Mouse (Mus musculus): ENCODE measurements around the gene Vmn2r70. TPM values are rescaled to one million over a fixed set of nuclear protein-coding genes. Genes with fewer than 3 reads are reported as not detected.

Vmn2r70 gene
- not detected in 2 replicates for polyA plus RNA-seq (2012; rRNA removed)

- TF ChIP-seq POLR2A (IDR thresholded peaks at IDR 0.05; ENCODE audit: borderline replicate concordance, extremely low read depth, low read depth, low read length) (no peak), CTCF (IDR thresholded peaks at IDR 0.05; ENCODE audit: insufficient read depth, low read length) (no peak)
These were observed at the start of gene Vmn2r70 for GRCm38 (mm10) chr7:85569092-85569491. TSS of gene Vmn2r70 (minus strand) at chr7:85569192.

GRCm38 (mm10) chr7:85562787-85563186 is 6.2 kb downstream of the Vmn2r70 start, which contains the start of gene Vmn2r71:
TSS of gene Vmn2r71 (plus strand) at chr7:85563087.
- H3K4me3 ChIP-seq (replicated peaks; ENCODE audit: extremely low read depth, low read depth, low read length) = no peak within 1 kb of the TSS
- no peaks in the 10 kb centered on the region for H3K4me1 ChIP-seq (ENCODE audit: control insufficient read depth, insufficient read depth, low read length)
- TF ChIP-seq POLR2A (IDR thresholded peaks at IDR 0.05; ENCODE audit: borderline replicate concordance, extremely low read depth, low read depth, low read length) (no peak), CTCF (IDR thresholded peaks at IDR 0.05; ENCODE audit: insufficient read depth, low read length) (no peak)
- no peak for DNase-seq
- WGBS = 71% methylated on average over 5 of the region's 5 CpGs

More at GRCm38 (mm10) chr7:85569092-85569491, at the start of gene Vmn2r70:
- Histone ChIP-seq H3K4me1 (ENCODE audit: control insufficient read depth, insufficient read depth, low read length) (no peaks in the 10 kb centered on the region), H3K4me3 (replicated peaks; ENCODE audit: extremely low read depth, low read depth, low read length) (no peak within 1 kb of the TSS)
- DNase-seq = no peak
- WGBS = 62% methylated on average over 2 of the region's 2 CpGs

GRCm38 (mm10) chr7:85543118-85543517 is 25.9 kb downstream of the Vmn2r70 start:
- no peak for TF ChIP-seq CTCF (IDR thresholded peaks at IDR 0.05; ENCODE audit: insufficient read depth, low read length)
- TF ChIP-seq POLR2A (IDR thresholded peaks at IDR 0.05; ENCODE audit: borderline replicate concordance, extremely low read depth, low read depth, low read length) = no peak
- WGBS = 61% methylated on average over 2 of the region's 2 CpGs
- DNase-seq = no peak

GRCm38 (mm10) chr7:85542108-85542507 is 26.9 kb downstream of the Vmn2r70 start:
- no peaks in the 10 kb centered on the region for H3K4me1 ChIP-seq (ENCODE audit: control insufficient read depth, insufficient read depth, low read length)
- no peak for DNase-seq
- WGBS = 79% methylated on average over 2 of the region's 2 CpGs
- no peak for TF ChIP-seq CTCF (IDR thresholded peaks at IDR 0.05; ENCODE audit: insufficient read depth, low read length)
- no peak for TF ChIP-seq POLR2A (IDR thresholded peaks at IDR 0.05; ENCODE audit: borderline replicate concordance, extremely low read depth, low read depth, low read length)
- no peak overlapping the region for H3K4me3 ChIP-seq (replicated peaks; ENCODE audit: extremely low read depth, low read depth, low read length)

More at GRCm38 (mm10) chr7:85543118-85543517, 25.9 kb downstream of the Vmn2r70 start:
- Histone ChIP-seq H3K4me3 (replicated peaks; ENCODE audit: extremely low read depth, low read depth, low read length) (no peak overlapping the region), H3K4me1 (ENCODE audit: control insufficient read depth, insufficient read depth, low read length) (no peaks in the 10 kb centered on the region)

Other genes with a start within 250 kb of the Vmn2r70 start
- not detected in 2 replicates for gene Vmn2r69, start 153.3 kb downstream of the Vmn2r70 start, polyA plus RNA-seq (2012; rRNA removed)
- not detected in 2 replicates for gene Vmn2r71, start 6.1 kb downstream of the Vmn2r70 start, polyA plus RNA-seq (2012; rRNA removed)
- not detected in 2 replicates for gene Vmn2r72, start 185.9 kb upstream of the Vmn2r70 start, polyA plus RNA-seq (2012; rRNA removed)